17 mouse cellular contexts compared by ENCODE assay signal in the genomic region with DNA sequence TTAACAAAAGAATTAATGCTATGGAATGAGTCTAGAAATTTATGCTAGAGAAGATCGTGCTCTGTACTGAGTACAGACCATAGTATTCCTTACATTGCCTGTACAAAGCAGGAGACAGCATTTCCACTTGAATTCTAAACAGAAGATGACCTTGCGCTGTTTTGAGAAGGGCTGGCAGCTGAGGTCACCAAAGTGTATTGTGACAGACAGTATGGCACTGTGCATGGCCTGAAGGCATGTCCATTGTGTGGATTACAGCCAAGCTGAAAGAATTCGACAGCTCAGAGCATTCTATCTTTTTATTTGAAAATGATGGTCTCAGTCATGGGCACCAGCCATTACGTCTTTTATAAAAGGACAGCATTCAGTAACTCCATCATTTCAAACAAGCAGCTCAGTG.
DNase-seq lines count a peak whose midpoint lies in the region; ATAC-seq lines count a peak whose summit lies in the region.
"Had no signal": no experiment of that assay in that cellular context is flagged by ENCODE, and none has a peak within 500 bp of the region (broad histone marks: within the 10 kb centered on the region; RNA-seq: fewer than 3 reads in every experiment).

No protein-coding gene starts in this region.

- H3K27me3 ChIP-seq in midbrain, embryonic 11.5 days (ENCODE audit: control insufficient read depth, insufficient read depth, low read length): no peaks in the 10 kb centered on the region
- H3K27me3 ChIP-seq in midbrain, embryonic 10.5 days (ENCODE audit: low read depth, poor library complexity, severe bottlenecking): no peaks in the 10 kb centered on the region
- H3K27me3 ChIP-seq in forebrain, embryonic 15.5 days: no peaks in the 10 kb centered on the region
- H3K27me3 ChIP-seq in heart, embryonic 12.5 days (replicated peaks): no peaks in the 10 kb centered on the region

- H3K9ac ChIP-seq in midbrain, embryonic 11.5 days (ENCODE audit: low read length): no peak overlapping the region
- H3K9ac ChIP-seq in forebrain, embryonic 15.5 days (replicated peaks): no peak overlapping the region
- no peak overlapping the region for H3K9ac ChIP-seq in heart, embryonic 12.5 days

- H3K27ac ChIP-seq in midbrain, embryonic 11.5 days (ENCODE audit: low read depth, low read length): no peak overlapping the region
- no peak overlapping the region for H3K27ac ChIP-seq in midbrain, embryonic 10.5 days (replicated peaks)
- no peak overlapping the region for H3K27ac ChIP-seq in forebrain, embryonic 15.5 days (replicated peaks)
- H3K27ac ChIP-seq in heart, embryonic 12.5 days (ENCODE audit: poor library complexity, severe bottlenecking): no peak overlapping the region
- H3K27ac ChIP-seq: stomach, postnatal 0 days had no signal

- peak; percentile 3 to 6 for DNase-seq in cerebellum, postnatal 14 days
- DNase-seq in cerebellum, postnatal 4 days (ENCODE audit: low spot score in 2 of 2): no peak
- no peak for DNase-seq in midbrain, embryonic 11.5 days (ENCODE audit: low spot score, missing footprints)
- DNase-seq in midbrain, embryonic 10.5 days (ENCODE audit: low spot score): no peak
- no peak for DNase-seq in heart, adult 11 months
- DNase-seq: adrenal gland, postnatal 10 days; cerebellum, postnatal 25 days; gastrocnemius, postnatal 25 days; heart, postnatal 36 days; kidney, postnatal 10 days; thymus, postnatal 14 days had no signal

- no peak overlapping the region for H3K4me3 ChIP-seq in midbrain, embryonic 11.5 days (ENCODE audit: low read depth, low read length)
- H3K4me3 ChIP-seq in midbrain, embryonic 10.5 days: no peak overlapping the region
- no peak overlapping the region for H3K4me3 ChIP-seq in forebrain, embryonic 15.5 days
- H3K4me3 ChIP-seq in heart, embryonic 12.5 days: no peak overlapping the region

- no peaks in the 10 kb centered on the region for H3K4me1 ChIP-seq in midbrain, embryonic 11.5 days (ENCODE audit: control insufficient read depth, insufficient read depth, low read length)
- H3K4me1 ChIP-seq in midbrain, embryonic 10.5 days: no peaks in the 10 kb centered on the region
- H3K4me1 ChIP-seq in forebrain, embryonic 15.5 days: no peaks in the 10 kb centered on the region
- H3K4me1 ChIP-seq in heart, embryonic 12.5 days (replicated peaks): no peaks in the 10 kb centered on the region

- 65% methylated on average over 4 of the region's 4 CpGs for WGBS in midbrain, embryonic 11.5 days
- WGBS in midbrain, embryonic 10.5 days: 77% methylated on average over 4 of the region's 4 CpGs
- 49% methylated on average over 4 of the region's 4 CpGs for WGBS in forebrain, embryonic 15.5 days
- 86% methylated on average over 4 of the region's 4 CpGs for WGBS in heart, embryonic 12.5 days

- no peaks in the 10 kb centered on the region for H3K36me3 ChIP-seq in midbrain, embryonic 11.5 days (ENCODE audit: control insufficient read depth, insufficient read depth, low read length)
- no peaks in the 10 kb centered on the region for H3K36me3 ChIP-seq in midbrain, embryonic 10.5 days
- no peaks in the 10 kb centered on the region for H3K36me3 ChIP-seq in forebrain, embryonic 15.5 days
- H3K36me3 ChIP-seq in heart, embryonic 12.5 days: no peaks in the 10 kb centered on the region

- no peaks in the 10 kb centered on the region for H3K9me3 ChIP-seq in midbrain, embryonic 11.5 days (ENCODE audit: control insufficient read depth, low read length)
- no peaks in the 10 kb centered on the region for H3K9me3 ChIP-seq in midbrain, embryonic 10.5 days (replicated peaks)
- no peaks in the 10 kb centered on the region for H3K9me3 ChIP-seq in forebrain, embryonic 15.5 days
- no peaks in the 10 kb centered on the region for H3K9me3 ChIP-seq in heart, embryonic 12.5 days (replicated peaks)

- 0 out of 2 replicates have a peak, but pooled peaks have one; percentile 38 for ATAC-seq in midbrain, embryonic 11.5 days (ENCODE audit: low FRiP score)
- ATAC-seq in forebrain, embryonic 15.5 days (replicated peaks): 0 out of 2 replicates have a peak, but pooled peaks have one; percentile 46
- ATAC-seq in frontal cortex, adult (ENCODE audit: low TSS enrichment): no peak
- ATAC-seq in heart, embryonic 12.5 days (ENCODE audit: insufficient number of reproducible peaks, low FRiP score): no peak
- ATAC-seq: intestine, embryonic 16.5 days had no signal

- H3K4me2 ChIP-seq in midbrain, embryonic 11.5 days: no peak overlapping the region
- H3K4me2 ChIP-seq in forebrain, embryonic 15.5 days (replicated peaks): no peak overlapping the region
- H3K4me2 ChIP-seq in heart, embryonic 12.5 days: no peak overlapping the region
- H3K4me2 ChIP-seq: heart, embryonic 11.5 days had no signal

Comparison
In these comparisons a context has a peak if more than half of its experiments do, and no peak if none do; other contexts are left out.
1. DNase-seq: peak in cerebellum, postnatal 14 days (2 of 2); none in cerebellum, postnatal 4 days (0 of 2), midbrain, embryonic 11.5 days (single experiment), midbrain, embryonic 10.5 days (single experiment) and heart, adult 11 months (single experiment).
2. ATAC-seq: peak in midbrain, embryonic 11.5 days (single experiment) and forebrain, embryonic 15.5 days (single experiment); none in frontal cortex, adult (single experiment) and heart, embryonic 12.5 days (single experiment).